Mouse (Mus musculus): Measurements from ENCODE around the gene Gm5148. TPM values are rescaled to one million over a fixed set of nuclear protein-coding genes. Genes with fewer than 3 reads are reported as not detected.
A peak's percentile ranks its signal among the peaks of the same experiment; 100 is the strongest.

Gene Gm5148
- 1 to 10 TPM; 2.2 TPM for total RNA-seq (2021)
- long read RNA-seq, experiment 1 = 0 reads
- long read RNA-seq, experiment 2, partial matches to known transcripts = 0 of 3 reads
- long read RNA-seq, experiment 2, other reads (novel, unspliced or antisense) = 1 of 3 reads

- peak; percentile 37 to 41 for DNase-seq (ENCODE audit: low spot score in 2 of 2)
Observed at GRCm38 (mm10) chr3:37724171-37724804, at the start of gene Gm5148. Gene Gm5148 (minus strand): TSS chr3:37724490.

GRCm38 (mm10) chr3:37770951-37771350 lies 46.7 kb upstream of the Gm5148 start:
- DNase-seq (ENCODE audit: low spot score in 2 of 2) = no peak

GRCm38 (mm10) chr3:37769268-37769756 lies 45.0 kb upstream of the Gm5148 start:
- DNase-seq (ENCODE audit: low spot score in 2 of 2) = peak; percentile 65 to 69

GRCm38 (mm10) chr3:37767147-37768015 lies 43.1 kb upstream of the Gm5148 start:
- no peak for DNase-seq (ENCODE audit: low spot score in 2 of 2)

- DNase-seq (ENCODE audit: low spot score in 2 of 2) = no peak
Observed at GRCm38 (mm10) chr3:37766628-37767027, 42.3 kb upstream of the Gm5148 start.

- DNase-seq (ENCODE audit: low spot score in 2 of 2) = no peak
Observed at GRCm38 (mm10) chr3:37765971-37766370, 41.7 kb upstream of the Gm5148 start.

GRCm38 (mm10) chr3:37765275-37765674 lies 41.0 kb upstream of the Gm5148 start:
- no peak for DNase-seq (ENCODE audit: low spot score in 2 of 2)

- DNase-seq (ENCODE audit: low spot score in 2 of 2) = no peak
Observed at GRCm38 (mm10) chr3:37762303-37762702, 38.0 kb upstream of the Gm5148 start.

GRCm38 (mm10) chr3:37761741-37762140 lies 37.5 kb upstream of the Gm5148 start:
- DNase-seq (ENCODE audit: low spot score in 2 of 2) = no peak

- DNase-seq (ENCODE audit: low spot score in 2 of 2) = no peak
Observed at GRCm38 (mm10) chr3:37760866-37761265, 36.6 kb upstream of the Gm5148 start.

GRCm38 (mm10) chr3:37758611-37759322 lies 34.5 kb upstream of the Gm5148 start:
- DNase-seq (ENCODE audit: low spot score in 2 of 2) = no peak

GRCm38 (mm10) chr3:37758124-37758523 lies 33.8 kb upstream of the Gm5148 start:
- DNase-seq (ENCODE audit: low spot score in 2 of 2) = no peak

GRCm38 (mm10) chr3:37757613-37758012 lies 33.3 kb upstream of the Gm5148 start:
- no peak for DNase-seq (ENCODE audit: low spot score in 2 of 2)

- DNase-seq (ENCODE audit: low spot score in 2 of 2) = no peak
Observed at GRCm38 (mm10) chr3:37756005-37756404, 31.7 kb upstream of the Gm5148 start.

GRCm38 (mm10) chr3:37754639-37755038 lies 30.3 kb upstream of the Gm5148 start:
- DNase-seq (ENCODE audit: low spot score in 2 of 2) = no peak

GRCm38 (mm10) chr3:37753148-37753547 lies 28.9 kb upstream of the Gm5148 start:
- no peak for DNase-seq (ENCODE audit: low spot score in 2 of 2)

GRCm38 (mm10) chr3:37748002-37748733 lies 23.9 kb upstream of the Gm5148 start:
- peak in 1 of 2 experiments; percentile 46 for DNase-seq (ENCODE audit: low spot score in 2 of 2)

- DNase-seq (ENCODE audit: low spot score in 2 of 2) = no peak
Observed at GRCm38 (mm10) chr3:37747258-37748001, 23.1 kb upstream of the Gm5148 start.

GRCm38 (mm10) chr3:37744050-37744449 lies 19.8 kb upstream of the Gm5148 start:
- no peak for DNase-seq (ENCODE audit: low spot score in 2 of 2)

- no peak for DNase-seq (ENCODE audit: low spot score in 2 of 2)
Observed at GRCm38 (mm10) chr3:37739996-37740395, 15.7 kb upstream of the Gm5148 start.
